Mouse (Mus musculus) liver, embryonic 11.5 days (tissue): ENCODE measurements at regions not wholly inside any gene's neighbourhood (a gene's known extent, or its start where the extent isn't known, plus 50 kb on each side); places are given as distances from the start of the nearest gene placed in this dataset.

Experiments
- ATAC-seq: fragments of 200-750 bp; cut with Nextera tagmentation; replicated peaks from 2 replicates; pipeline ENCODE4 v1.8.0; 2017; ENCODE audit warnings: moderate number of reproducible peaks, mild to moderate bottlenecking, moderate TSS enrichment, moderate library complexity; ENCODE audit not compliant: low FRiP score
- DNase-seq: peaks from one replicate; pipeline ENCODE4 v3.0.0-alpha.2; 2017; ENCODE audit warnings: low spot score
- H3K27ac ChIP-seq: fragments of 300-500 bp; sonication (generic); 2 replicates; pipeline ENCODE4 v1.5.1; 2014; ENCODE audit warnings: mild to moderate bottlenecking, low read depth, low read length, control low read depth
- H3K27me3 ChIP-seq: fragments of 300-500 bp; sonication (generic); replicated peaks from 2 replicates; pipeline ENCODE4 v1.6.1; 2014; ENCODE audit warnings: low read length, mixed read lengths; ENCODE audit not compliant: control insufficient read depth, insufficient read depth
- H3K36me3 ChIP-seq: fragments of 300-500 bp; sonication (generic); 2 replicates; pipeline ENCODE4 v1.6.1; 2014; ENCODE audit warnings: mild to moderate bottlenecking, low read length, moderate library complexity, mixed read lengths; ENCODE audit not compliant: control insufficient read depth, insufficient read depth
- H3K4me1 ChIP-seq: fragments of 300-500 bp; sonication (generic); replicated peaks from 2 replicates; pipeline ENCODE4 v1.6.1; 2014; ENCODE audit warnings: low read length, mixed read lengths; ENCODE audit not compliant: control insufficient read depth, insufficient read depth
- H3K4me2 ChIP-seq: fragments of 300-500 bp; sonication (generic); 2 replicates; pipeline ENCODE4 v1.6.1; 2014; ENCODE audit warnings: mild to moderate bottlenecking, control low read depth, moderate library complexity
- H3K4me3 ChIP-seq: fragments of 300-500 bp; sonication (generic); 2 replicates; pipeline ENCODE4 v1.5.1; 2014; ENCODE audit warnings: low read depth, low read length, control low read depth
- H3K9ac ChIP-seq: fragments of 300-500 bp; sonication (generic); 2 replicates; pipeline ENCODE4 v1.6.1; 2014; ENCODE audit warnings: low read depth, low read length, control low read depth
- H3K9me3 ChIP-seq: fragments of 300-500 bp; sonication (generic); 2 replicates; pipeline ENCODE4 v1.6.1; 2016; ENCODE audit warnings: low read length, inconsistent platforms, mixed read lengths; ENCODE audit not compliant: control insufficient read depth
- WGBS: fragments of 180-500 bp; shearing (Covaris S2); extraction: QIAGEN DNeasy Blood & Tissue Kit; methylation state at CpG from one replicate; pipeline ENCODE4 v1.1.7; 2014; 5-methylcytosine and 5-hydroxymethylcytosine counted together

GRCm38 (mm10) chr2:114993882-114994281, 339.1 kb upstream of the Dph6 start:
- H3K4me1 ChIP-seq, result no peaks in the 10 kb centered on the region
- H3K27ac ChIP-seq, result no peak overlapping the region
- H3K36me3 ChIP-seq, result no peaks in the 10 kb centered on the region
- DNase-seq (no peak), ATAC-seq (no peak)
- no peak overlapping the region for H3K4me2 ChIP-seq
- no peaks in the 10 kb centered on the region for H3K27me3 ChIP-seq
- H3K4me3 ChIP-seq, result no peak overlapping the region
- no peak overlapping the region for H3K9ac ChIP-seq
- WGBS, result 65% methylated on average over 2 of the region's 2 CpGs
- no peaks in the 10 kb centered on the region for H3K9me3 ChIP-seq

DNA sequence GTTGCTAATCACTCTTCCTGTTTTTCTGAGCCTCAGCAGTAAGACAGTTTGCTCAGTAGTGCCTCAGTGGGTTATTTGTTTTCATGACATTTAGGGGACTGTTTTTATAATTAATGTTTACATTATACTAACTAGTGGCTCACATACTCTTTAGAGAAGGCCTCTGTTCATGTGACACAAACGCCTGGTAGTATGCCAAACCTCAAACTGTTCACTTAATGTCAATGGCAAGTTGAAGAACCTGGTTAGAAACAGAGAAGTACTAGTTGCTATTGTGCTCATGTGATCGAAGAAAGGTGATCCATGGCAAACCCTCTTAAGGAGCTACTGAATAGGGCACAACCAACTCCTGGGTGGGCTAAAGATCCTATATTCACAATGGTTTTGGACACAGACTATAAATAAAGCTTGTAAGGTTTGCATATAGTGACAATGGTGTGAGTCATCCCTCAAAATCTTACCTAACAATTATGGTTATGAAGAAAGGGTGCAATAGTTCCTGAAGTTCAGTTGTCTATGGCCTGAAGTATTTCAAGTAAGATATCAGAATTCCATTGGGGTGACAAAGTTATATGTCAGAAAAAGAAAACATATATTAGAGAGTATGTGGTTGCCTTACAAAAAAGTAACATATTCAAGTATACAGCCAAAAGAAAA, 340.1 kb upstream of the Dph6 start:
- Histone ChIP-seq H3K27me3 (no peaks in the 10 kb centered on the region), H3K27ac (no peak overlapping the region), H3K4me2 (no peak overlapping the region), H3K9me3 (no peaks in the 10 kb centered on the region), H3K9ac (no peak overlapping the region), H3K4me3 (no peak overlapping the region), H3K4me1 (no peaks in the 10 kb centered on the region), H3K36me3 (no peaks in the 10 kb centered on the region)
- 70% methylated on average over 2 of the region's 2 CpGs for WGBS
- no peak for DNase-seq
- no peak for ATAC-seq

- Histone ChIP-seq H3K4me1 (no peaks in the 10 kb centered on the region), H3K27me3 (no peaks in the 10 kb centered on the region), H3K27ac (no peak overlapping the region), H3K9ac (no peak overlapping the region), H3K9me3 (no peaks in the 10 kb centered on the region), H3K4me3 (no peak overlapping the region), H3K36me3 (no peaks in the 10 kb centered on the region), H3K4me2 (no peak overlapping the region)
- no peak for ATAC-seq
- WGBS, result 79% methylated on average over 1 of the region's 1 CpGs
- no peak for DNase-seq
These were observed 359.2 kb upstream of the Dph6 start for GRCm38 (mm10) chr2:115013916-115014315.

DNA sequence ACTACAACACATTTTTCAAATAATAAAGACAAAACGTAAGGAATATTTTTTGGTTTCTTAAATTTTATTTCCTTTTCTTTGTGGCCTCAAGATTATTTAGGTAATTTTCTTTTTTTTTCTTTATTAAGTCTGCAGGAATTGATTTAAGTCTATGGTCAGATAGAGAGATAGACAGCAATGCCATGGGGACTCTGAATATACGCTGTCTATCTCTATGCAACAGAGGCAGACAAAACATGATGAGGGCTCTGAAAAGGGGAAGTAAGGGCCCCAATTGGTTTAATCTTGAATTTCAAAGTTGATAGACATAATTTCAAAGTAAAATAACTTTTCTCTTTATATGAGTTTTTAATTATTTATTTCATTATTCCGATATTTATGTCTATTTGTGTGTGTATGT, 372.0 kb upstream of the Dph6 start:
- no peak overlapping the region for H3K9ac ChIP-seq
- ATAC-seq (no peak), DNase-seq (no peak)
- H3K27me3 ChIP-seq, result no peaks in the 10 kb centered on the region
- H3K27ac ChIP-seq, result no peak overlapping the region
- H3K4me2 ChIP-seq, result no peak overlapping the region
- no peaks in the 10 kb centered on the region for H3K4me1 ChIP-seq
- no peak overlapping the region for H3K4me3 ChIP-seq
- H3K9me3 ChIP-seq, result no peaks in the 10 kb centered on the region
- 85% methylated on average over 3 of the region's 3 CpGs for WGBS
- no peaks in the 10 kb centered on the region for H3K36me3 ChIP-seq

DNA sequence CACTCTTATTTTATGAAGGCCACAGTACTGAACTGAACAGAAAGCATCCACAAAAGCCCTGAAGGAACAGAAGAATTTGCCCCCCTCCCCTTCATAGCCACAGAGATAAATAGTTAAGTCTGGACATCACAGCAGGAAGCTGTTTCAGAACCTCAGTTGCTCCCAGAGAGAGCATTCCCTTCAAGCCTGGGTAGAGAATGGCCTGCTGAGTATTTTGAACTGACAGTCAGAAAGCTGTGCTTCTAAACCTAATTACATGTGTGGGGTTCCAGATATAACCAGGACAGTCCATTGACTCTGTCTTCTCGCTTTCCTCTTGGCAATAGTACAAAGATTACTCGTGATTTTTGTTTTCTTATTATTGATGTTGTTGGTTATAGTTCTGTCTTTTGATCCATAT, 376.4 kb upstream of the Dph6 start:
- 81% methylated on average over 2 of the region's 2 CpGs for WGBS
- H3K27me3 ChIP-seq, result no peaks in the 10 kb centered on the region
- H3K36me3 ChIP-seq, result no peaks in the 10 kb centered on the region
- H3K9me3 ChIP-seq, result no peaks in the 10 kb centered on the region
- H3K4me2 ChIP-seq, result no peak overlapping the region
- no peaks in the 10 kb centered on the region for H3K4me1 ChIP-seq
- no peak for DNase-seq
- no peak overlapping the region for H3K9ac ChIP-seq
- no peak overlapping the region for H3K27ac ChIP-seq
- no peak overlapping the region for H3K4me3 ChIP-seq
- ATAC-seq, result no peak

- H3K4me2 ChIP-seq, result no peak overlapping the region
- no peak overlapping the region for H3K4me3 ChIP-seq
- WGBS, result 65% methylated on average over 3 of the region's 3 CpGs
- no peaks in the 10 kb centered on the region for H3K9me3 ChIP-seq
- H3K36me3 ChIP-seq, result no peaks in the 10 kb centered on the region
- H3K9ac ChIP-seq, result no peak overlapping the region
- no peaks in the 10 kb centered on the region for H3K27me3 ChIP-seq
- no peak overlapping the region for H3K27ac ChIP-seq
- H3K4me1 ChIP-seq, result no peaks in the 10 kb centered on the region
- DNase-seq (no peak), ATAC-seq (no peak)
These were observed 381.4 kb upstream of the Dph6 start for GRCm38 (mm10) chr2:115036205-115036604.

DNA sequence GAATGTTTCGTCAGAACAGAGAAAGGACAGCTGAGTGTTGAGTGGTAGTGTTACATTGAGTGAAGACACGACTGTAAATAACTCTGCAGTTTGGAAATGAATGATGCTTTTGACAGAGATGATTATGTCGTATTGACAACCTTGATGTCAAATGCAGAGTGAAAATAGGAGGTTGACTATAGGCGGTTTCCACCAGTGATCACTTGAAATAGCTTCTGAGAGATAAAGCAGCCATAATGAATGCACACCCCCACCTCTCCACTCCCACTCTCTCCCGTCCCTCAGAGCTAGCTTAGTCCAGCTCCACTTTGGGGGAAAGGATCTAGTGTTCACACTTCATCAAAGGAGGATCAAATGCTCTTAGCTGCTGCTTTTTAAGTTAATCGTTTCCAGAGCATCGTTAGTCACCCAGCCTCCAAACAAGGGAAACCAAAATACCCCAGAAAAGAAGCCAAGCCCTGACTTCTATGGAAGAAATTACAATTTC, 387.6 kb upstream of the Dph6 start:
- no peak for ATAC-seq
- DNase-seq, result no peak

DNA sequence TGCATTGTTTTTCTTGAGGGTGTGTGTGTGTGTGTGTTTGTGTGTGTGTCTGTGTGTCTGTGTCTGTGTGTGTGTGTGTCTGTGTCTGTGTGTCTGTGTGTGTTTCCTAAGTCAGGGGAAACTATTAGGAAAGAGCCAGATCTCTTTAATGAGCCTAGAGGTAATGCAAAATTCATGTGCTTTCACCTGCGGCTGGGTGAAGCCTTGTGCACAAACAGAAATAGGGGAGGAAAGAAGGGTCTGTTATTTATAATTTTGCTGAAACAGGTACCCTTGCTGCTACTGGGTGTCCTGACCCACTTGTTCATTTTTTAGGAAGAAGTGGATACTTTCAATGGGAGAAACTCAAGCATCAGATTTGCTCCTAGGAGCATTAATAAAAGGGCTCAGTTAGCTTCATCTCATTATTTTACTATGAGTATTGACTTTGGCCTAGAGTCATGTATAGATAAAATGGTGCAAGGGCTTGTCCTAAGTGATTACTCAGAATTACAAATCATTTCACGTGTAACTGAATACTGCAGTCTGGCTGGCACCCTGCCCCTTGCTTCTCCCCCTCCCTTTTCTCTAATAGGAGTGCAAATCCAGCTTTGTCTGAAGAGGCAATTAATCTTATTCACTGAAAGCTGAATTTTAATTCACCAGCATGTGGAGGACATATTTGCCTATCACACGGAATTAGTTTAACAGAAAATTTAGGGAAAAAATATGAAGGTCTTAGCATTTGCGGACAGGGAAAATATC, 401.7 kb upstream of the Dph6 start:
- no peak overlapping the region for H3K27ac ChIP-seq
- no peaks in the 10 kb centered on the region for H3K9me3 ChIP-seq
- no peaks in the 10 kb centered on the region for H3K27me3 ChIP-seq
- WGBS, result 74% methylated on average over 4 of the region's 4 CpGs
- no peak for DNase-seq
- no peak overlapping the region for H3K4me3 ChIP-seq
- no peaks in the 10 kb centered on the region for H3K36me3 ChIP-seq
- H3K9ac ChIP-seq, result no peak overlapping the region
- no peak for ATAC-seq
- H3K4me2 ChIP-seq, result no peak overlapping the region
- no peaks in the 10 kb centered on the region for H3K4me1 ChIP-seq

More for the DNA sequence above, 387.6 kb upstream of the Dph6 start:
- Histone ChIP-seq H3K9ac (no peak overlapping the region), H3K27me3 (no peaks in the 10 kb centered on the region), H3K4me2 (no peak overlapping the region), H3K27ac (no peak overlapping the region), H3K9me3 (no peaks in the 10 kb centered on the region), H3K36me3 (no peaks in the 10 kb centered on the region), H3K4me1 (no peaks in the 10 kb centered on the region), H3K4me3 (no peak overlapping the region)
- 63% methylated on average over 7 of the region's 7 CpGs for WGBS

- no peaks in the 10 kb centered on the region for H3K9me3 ChIP-seq
- H3K27ac ChIP-seq, result no peak overlapping the region
- H3K4me1 ChIP-seq, result no peaks in the 10 kb centered on the region
- ATAC-seq (no peak), DNase-seq (no peak)
- 46% methylated on average over 2 of the region's 2 CpGs for WGBS
- no peaks in the 10 kb centered on the region for H3K36me3 ChIP-seq
- H3K9ac ChIP-seq, result no peak overlapping the region
- H3K4me3 ChIP-seq, result no peak overlapping the region
- H3K4me2 ChIP-seq, result no peak overlapping the region
- H3K27me3 ChIP-seq, result no peaks in the 10 kb centered on the region
These were observed 402.4 kb upstream of the Dph6 start for GRCm38 (mm10) chr2:115057200-115057599.
